Mouse (Mus musculus): ENCODE measurements around the gene Gm20388. TPM values are rescaled to one million over a fixed set of nuclear protein-coding genes. Genes with fewer than 3 reads are reported as not detected.
"Not testable (repeated sequence)": the region's sequence is repeated elsewhere in the genome, so short reads cannot be mapped to it uniquely, and the experiment has no call there.

Gene Gm20388
- polyA plus RNA-seq, 1 experiment from 2014 or later, result not detected

DNA sequence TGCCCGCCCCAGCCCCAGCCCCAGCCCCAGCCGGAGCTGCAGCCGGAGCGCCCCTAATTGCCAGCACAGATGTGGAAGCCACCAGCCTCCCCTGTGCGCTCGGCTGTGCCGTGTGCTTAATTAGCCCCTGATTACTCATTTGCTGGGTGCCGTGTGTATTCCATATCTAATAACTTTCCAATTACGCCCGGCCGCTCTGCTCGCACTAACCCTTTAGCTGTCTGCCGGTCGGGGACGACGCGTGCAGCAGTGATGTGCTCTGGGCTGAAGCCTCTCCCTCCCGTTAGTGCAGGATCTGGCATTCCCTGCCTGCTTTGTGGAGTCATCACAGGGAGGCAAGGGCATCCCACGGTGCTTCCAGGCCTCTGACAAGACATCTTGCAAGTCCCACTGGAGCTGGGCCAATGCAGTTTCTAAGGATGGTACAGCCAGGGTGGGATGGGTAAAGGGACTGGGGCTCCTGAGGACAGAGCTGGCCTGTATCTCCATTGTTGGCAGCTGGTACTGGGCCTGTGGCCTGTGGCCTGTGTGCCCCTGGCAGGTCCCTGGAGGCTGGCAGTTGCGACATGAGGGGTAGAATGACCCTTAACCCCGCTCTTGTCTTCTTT, 437.2 kb downstream of the Gm20388 start:
- no peak for ATAC-seq
- Histone ChIP-seq H3K27ac (no peak overlapping the region), H3K9ac (no peak overlapping the region), H3K4me2 (no peak overlapping the region), H3K4me3 (no peak overlapping the region), H3K4me1 (peaks cover 55% of the 10 kb centered on the region), H3K27me3 (replicated peaks) (peaks cover 57% of the 10 kb centered on the region), H3K9me3 (replicated peaks) (no peaks in the 10 kb centered on the region), H3K36me3 (no peaks in the 10 kb centered on the region)
- 89% methylated on average over 20 of the region's 21 CpGs for WGBS (ENCODE audit: insufficient replicate concordance)

DNA sequence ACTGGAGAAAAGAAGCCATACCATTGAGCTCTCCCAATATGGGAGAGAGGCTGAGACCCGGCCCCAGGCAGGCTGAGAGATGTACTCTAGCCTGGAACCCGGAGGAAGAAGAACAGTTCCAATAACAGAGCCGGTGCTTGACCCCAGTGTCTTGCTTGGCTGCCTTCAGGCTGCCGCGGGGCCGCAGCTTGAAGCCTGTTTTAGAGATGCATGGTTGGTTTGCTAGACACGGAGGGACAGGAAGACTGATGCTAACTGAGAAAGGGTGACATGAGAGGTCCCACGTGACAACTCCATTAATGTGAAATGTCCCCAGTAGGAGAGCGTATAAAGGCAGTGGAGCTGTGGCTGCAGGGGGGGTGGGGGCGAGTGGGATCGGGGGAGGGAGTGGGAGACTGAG, 438.3 kb downstream of the Gm20388 start:
- no peak overlapping the region for H3K4me3 ChIP-seq
- no peak for ATAC-seq
- 58% methylated on average over 11 of the region's 11 CpGs for WGBS (ENCODE audit: insufficient replicate concordance)
- no peak overlapping the region for H3K4me2 ChIP-seq
- peaks cover 68% of the 10 kb centered on the region for H3K27me3 ChIP-seq (replicated peaks)
- no peak overlapping the region for H3K27ac ChIP-seq
- H3K9me3 ChIP-seq (replicated peaks), result no peaks in the 10 kb centered on the region
- H3K4me1 ChIP-seq, result peaks cover 52% of the 10 kb centered on the region
- H3K36me3 ChIP-seq, result no peaks in the 10 kb centered on the region
- no peak overlapping the region for H3K9ac ChIP-seq

- H3K36me3 ChIP-seq, result no peaks in the 10 kb centered on the region
- no peaks in the 10 kb centered on the region for H3K9me3 ChIP-seq (replicated peaks)
- no peak overlapping the region for H3K4me3 ChIP-seq
- 60% methylated on average over 7 of the region's 7 CpGs for WGBS (ENCODE audit: insufficient replicate concordance)
- H3K27me3 ChIP-seq (replicated peaks), result peaks cover 74% of the 10 kb centered on the region
- no peak overlapping the region for H3K9ac ChIP-seq
- ATAC-seq, result no peak
- H3K4me1 ChIP-seq, result peaks cover 45% of the 10 kb centered on the region
- no peak overlapping the region for H3K27ac ChIP-seq
- no peak overlapping the region for H3K4me2 ChIP-seq
Observed at GRCm38 (mm10) chr8:120351332-120352071, 440.9 kb downstream of the Gm20388 start.

DNA sequence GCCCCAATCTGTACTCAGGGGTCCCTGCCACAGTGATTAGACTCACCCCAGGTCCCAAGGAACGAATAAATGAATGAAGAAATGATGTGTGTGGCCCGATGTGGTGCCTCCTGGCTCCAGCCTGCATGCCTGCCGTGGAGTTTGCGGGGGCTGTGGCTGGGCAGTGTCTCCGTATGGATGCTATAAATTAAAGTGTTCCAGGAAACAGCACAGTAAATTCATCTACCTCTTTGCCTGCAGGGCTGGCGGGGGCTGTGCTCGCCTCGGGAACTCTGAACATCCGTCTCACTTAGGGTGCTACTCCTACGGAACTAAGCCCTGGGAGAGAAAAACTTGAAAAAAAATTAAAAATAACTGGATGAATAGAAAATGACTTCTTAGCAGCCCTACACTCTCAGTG, 441.5 kb downstream of the Gm20388 start:
- no peak overlapping the region for H3K27ac ChIP-seq
- 58% methylated on average over 10 of the region's 10 CpGs for WGBS (ENCODE audit: insufficient replicate concordance)
- H3K9me3 ChIP-seq (replicated peaks), result no peaks in the 10 kb centered on the region
- H3K4me1 ChIP-seq, result peaks cover 41% of the 10 kb centered on the region
- no peak overlapping the region for H3K4me2 ChIP-seq
- no peak overlapping the region for H3K4me3 ChIP-seq
- peaks cover 72% of the 10 kb centered on the region for H3K27me3 ChIP-seq (replicated peaks)
- H3K36me3 ChIP-seq, result no peaks in the 10 kb centered on the region
- no peak for ATAC-seq
- no peak overlapping the region for H3K9ac ChIP-seq

GRCm38 (mm10) chr8:120356067-120356466, 445.4 kb downstream of the Gm20388 start:
- H3K36me3 ChIP-seq, result no peaks in the 10 kb centered on the region
- no peak overlapping the region for H3K4me2 ChIP-seq
- no peak overlapping the region for H3K9ac ChIP-seq
- H3K27ac ChIP-seq, result peak overlapping the region; percentile 4; the same call in 1 of the 2 replicates
- no peak overlapping the region for H3K4me3 ChIP-seq
- H3K9me3 ChIP-seq (replicated peaks), result no peaks in the 10 kb centered on the region
- peaks cover 41% of the 10 kb centered on the region for H3K4me1 ChIP-seq
- WGBS (ENCODE audit: insufficient replicate concordance), result 67% methylated on average over 9 of the region's 9 CpGs
- ATAC-seq, result no peak
- H3K27me3 ChIP-seq (replicated peaks), result peaks cover 45% of the 10 kb centered on the region

DNA sequence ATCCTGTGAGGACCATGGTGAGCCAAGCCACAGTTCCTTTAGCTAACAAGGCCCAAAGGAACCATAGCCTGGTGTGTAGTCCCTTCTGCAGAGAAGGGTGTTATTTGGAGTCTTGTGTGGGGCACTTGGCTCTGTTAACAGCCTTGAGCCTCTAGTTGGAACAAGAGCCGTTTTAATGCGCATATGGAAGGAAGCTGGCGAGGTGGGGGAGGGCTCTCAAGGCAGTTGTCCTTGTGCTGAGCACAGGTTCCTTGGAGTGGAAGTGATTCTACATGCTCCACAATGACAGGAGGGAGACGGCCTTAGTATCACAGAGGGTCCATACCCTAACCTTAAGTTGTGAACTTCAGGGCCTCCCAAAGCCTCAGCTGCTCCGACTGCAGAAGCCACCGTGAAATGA, 446.9 kb downstream of the Gm20388 start:
- 69% methylated on average over 6 of the region's 6 CpGs for WGBS (ENCODE audit: insufficient replicate concordance)
- Histone ChIP-seq H3K4me2 (no peak overlapping the region), H3K36me3 (no peaks in the 10 kb centered on the region)

DNA sequence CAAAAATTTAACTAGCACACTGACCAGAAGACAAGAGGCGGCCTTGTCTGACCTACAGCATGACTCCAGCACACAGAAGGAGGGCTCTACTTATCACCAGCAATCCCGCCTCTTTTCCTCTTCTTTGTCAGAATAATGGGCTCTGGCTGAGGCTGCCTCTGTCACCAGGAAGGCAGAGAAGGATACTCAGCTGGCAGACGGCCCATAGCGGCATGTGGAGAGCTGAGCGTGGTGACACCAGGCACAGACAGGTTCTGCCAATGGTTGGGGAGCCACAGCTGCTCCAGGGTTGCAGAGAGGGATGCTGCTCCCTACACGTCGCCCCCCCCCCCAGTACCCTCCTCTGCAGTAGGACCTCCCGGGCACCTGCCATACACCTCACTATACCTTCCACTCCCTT, 450.7 kb downstream of the Gm20388 start:
- ATAC-seq, result no peak
- no peak overlapping the region for H3K4me2 ChIP-seq
- 71% methylated on average over 8 of the region's 8 CpGs for WGBS (ENCODE audit: insufficient replicate concordance)

More for the DNA sequence above, 446.9 kb downstream of the Gm20388 start:
- H3K4me3 ChIP-seq, result no peak overlapping the region
- peaks cover 31% of the 10 kb centered on the region for H3K27me3 ChIP-seq (replicated peaks)
- peaks cover 35% of the 10 kb centered on the region for H3K4me1 ChIP-seq
- no peak overlapping the region for H3K27ac ChIP-seq
- no peak for ATAC-seq
- H3K9ac ChIP-seq, result no peak overlapping the region
- H3K9me3 ChIP-seq (replicated peaks), result no peaks in the 10 kb centered on the region

DNA sequence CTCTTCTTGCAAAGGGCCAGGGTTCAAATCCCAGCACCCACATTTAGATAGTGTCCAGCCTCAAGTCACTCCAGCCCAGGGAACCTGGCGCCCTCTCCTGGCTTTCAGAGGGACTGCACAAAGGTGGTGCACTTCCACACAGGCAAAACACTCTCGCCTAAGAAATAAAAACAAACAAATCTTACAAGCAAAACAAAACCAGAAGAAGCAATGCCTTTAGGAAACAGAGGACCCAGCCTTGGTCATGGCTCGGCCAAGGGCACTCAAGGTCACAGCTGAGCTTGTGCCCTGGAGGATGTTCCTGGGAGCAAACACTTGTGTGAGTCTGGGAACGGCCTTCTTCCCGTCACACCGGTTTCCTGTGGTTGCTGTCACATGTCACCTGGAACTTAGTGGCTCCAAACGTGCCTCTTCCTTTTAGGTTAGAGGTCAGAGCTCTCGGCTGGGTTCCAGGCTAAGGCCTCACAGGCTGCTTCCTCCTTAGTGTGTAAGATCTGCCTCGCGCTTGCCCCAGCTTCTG, 453.0 kb downstream of the Gm20388 start:
- 33% methylated on average over 10 of the region's 10 CpGs for WGBS (ENCODE audit: insufficient replicate concordance)
- 0 out of 2 replicates have a peak overlapping the region, but pooled peaks have one; percentile 1 for H3K4me2 ChIP-seq
- no peak for ATAC-seq

More for the DNA sequence above, 450.7 kb downstream of the Gm20388 start:
- Histone ChIP-seq H3K27ac (no peak overlapping the region), H3K36me3 (no peaks in the 10 kb centered on the region), H3K9ac (no peak overlapping the region), H3K27me3 (replicated peaks) (peaks cover 11% of the 10 kb centered on the region), H3K4me1 (peaks cover 38% of the 10 kb centered on the region), H3K9me3 (replicated peaks) (no peaks in the 10 kb centered on the region), H3K4me3 (no peak overlapping the region)

GRCm38 (mm10) chr8:120364093-120364725, 453.6 kb downstream of the Gm20388 start:
- Histone ChIP-seq H3K9me3 (replicated peaks) (no peaks in the 10 kb centered on the region), H3K36me3 (no peaks in the 10 kb centered on the region), H3K4me1 (peaks cover 67% of the 10 kb centered on the region), H3K4me3 (no peak overlapping the region), H3K27me3 (replicated peaks) (no peaks in the 10 kb centered on the region; the same call in 1 of the 2 replicates), H3K4me2 (0 out of 2 replicates have a peak overlapping the region, but pooled peaks have one; percentile 1), H3K9ac (peak overlapping the region; percentile 40), H3K27ac (peak overlapping the region; percentile 69)
- 17% methylated on average over 7 of the region's 7 CpGs for WGBS (ENCODE audit: insufficient replicate concordance)
- ATAC-seq, result no peak

More for the DNA sequence above, 453.0 kb downstream of the Gm20388 start:
- peaks cover 61% of the 10 kb centered on the region for H3K4me1 ChIP-seq
- H3K36me3 ChIP-seq, result no peaks in the 10 kb centered on the region
- H3K9ac ChIP-seq, result peak overlapping the region; percentile 40
- no peak overlapping the region for H3K4me3 ChIP-seq
- peaks cover under 1% of the 10 kb centered on the region for H3K27me3 ChIP-seq (replicated peaks)
- peak overlapping the region; percentile 69 for H3K27ac ChIP-seq
- H3K9me3 ChIP-seq (replicated peaks), result no peaks in the 10 kb centered on the region

- ATAC-seq, result no peak
- H3K36me3 ChIP-seq, result no peaks in the 10 kb centered on the region
- no peaks in the 10 kb centered on the region for H3K9me3 ChIP-seq (replicated peaks)
- H3K27ac ChIP-seq, result peak overlapping the region; percentile 97
- no peak overlapping the region; the same call in 1 of the 2 replicates for H3K9ac ChIP-seq
- no peaks in the 10 kb centered on the region; the same call in 1 of the 2 replicates for H3K27me3 ChIP-seq (replicated peaks)
- WGBS (ENCODE audit: insufficient replicate concordance), result 75% methylated on average over 6 of the region's 6 CpGs
- no peak overlapping the region for H3K4me3 ChIP-seq
- H3K4me2 ChIP-seq, result no peak overlapping the region
- peaks cover 87% of the 10 kb centered on the region for H3K4me1 ChIP-seq
Observed at GRCm38 (mm10) chr8:120366840-120367239, 456.2 kb downstream of the Gm20388 start.

DNA sequence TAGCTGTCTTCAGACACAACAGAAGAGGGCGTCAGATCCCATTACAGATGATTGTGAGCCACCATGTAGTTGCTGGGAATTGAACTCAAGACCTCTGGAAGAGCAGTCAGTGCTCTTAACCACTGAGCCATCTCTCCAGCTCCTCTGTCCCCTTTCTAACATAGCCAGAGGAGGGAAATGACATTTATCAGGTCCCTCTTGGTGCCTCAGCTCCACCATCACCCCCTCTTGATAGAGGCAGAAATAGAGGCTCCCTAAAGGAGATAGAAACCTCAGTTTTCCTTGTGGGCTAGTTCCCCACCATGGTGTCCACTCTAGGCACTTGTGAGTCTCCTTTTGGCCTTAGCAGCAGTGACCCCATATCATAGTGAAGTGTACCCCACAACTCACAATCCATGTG, 457.6 kb downstream of the Gm20388 start:
- 0 out of 2 replicates have a peak overlapping the region, but pooled peaks have one; percentile 59 for H3K4me3 ChIP-seq
- peak overlapping the region; percentile 70 for H3K9ac ChIP-seq
- not testable (repeated sequence) for H3K9me3 ChIP-seq (replicated peaks); H3K36me3 ChIP-seq; ATAC-seq; H3K27me3 ChIP-seq (replicated peaks)
- peak overlapping the region; percentile 81 for H3K4me2 ChIP-seq
- peaks cover 99% of the 10 kb centered on the region for H3K4me1 ChIP-seq
- WGBS (ENCODE audit: insufficient replicate concordance), result 57% methylated on average over 1 of the region's 1 CpGs
- H3K27ac ChIP-seq, result peak overlapping the region; percentile 97

All from liver, embryonic 12.5 days (tissue).